ENCODE assay signal across 8 mouse cellular contexts in genomic region chr14:46883068-46883870, GRCm38 (mm10). TPM values are rescaled to one million over a fixed set of nuclear protein-coding genes. Genes with fewer than 3 reads are reported as not detected.
DNase-seq lines count a peak whose midpoint lies in the region; ATAC-seq and TF ChIP-seq lines count a peak whose summit lies in the region.

No protein-coding gene starts in this region.

- peak; percentile 0 for ATAC-seq in Patski
- peak; percentile 14 for ATAC-seq in hindbrain, embryonic 13.5 days (ENCODE audit: low FRiP score)
- no peak for ATAC-seq in monocyte, adult 5-6 weeks (replicated peaks; ENCODE audit: insufficient number of reproducible peaks, low FRiP score, low TSS enrichment, poor library complexity, severe bottlenecking)

- H3K4me1 ChIP-seq in hindbrain, embryonic 13.5 days (replicated peaks), result peaks cover 32% of the 10 kb centered on the region

- peak overlapping the region; percentile 60 for H3K4me3 ChIP-seq in hindbrain, embryonic 13.5 days

- H3K9me3 ChIP-seq in hindbrain, embryonic 13.5 days, result no peaks in the 10 kb centered on the region

- peak overlapping the region; percentile 94 for H3K4me2 ChIP-seq in hindbrain, embryonic 13.5 days

- H3K36me3 ChIP-seq in hindbrain, embryonic 13.5 days, result no peaks in the 10 kb centered on the region

- CTCF ChIA-PET in Patski (lab: Charles Lee), result interaction anchor here (1.0 to 9.2 kb wide), 7 partner anchors 18 to 202 kb away, joined by 3 to 90 read pairs (median 6); no protein-coding TSS in a partner anchor

- POLR2A ChIA-PET in Patski (lab: Charles Lee), result interaction anchor here (0.6 to 1.9 kb wide), 5 partner anchors 17 to 204 kb away, joined by 3 to 8 read pairs (median 4); no protein-coding TSS in a partner anchor

- H3K9ac ChIP-seq in hindbrain, embryonic 13.5 days, result peak overlapping the region; percentile 68

- no peak for TF ChIP-seq CTCF in Patski (IDR thresholded peaks at IDR 0.05)

- peak overlapping the region; percentile 73 for H3K27ac ChIP-seq in hindbrain, embryonic 13.5 days

- no peaks in the 10 kb centered on the region for H3K27me3 ChIP-seq in Patski
- peaks cover 17% of the 10 kb centered on the region for H3K27me3 ChIP-seq in hindbrain, embryonic 13.5 days

- in situ Hi-C loops in Patski (cut with MboI; ENCODE audit: low pct_unique_long_range_greater_than_20kb), result loop anchor here (5.0 kb wide), 1 partner anchor 204 kb away; no protein-coding TSS in a partner anchor

- under 1% methylated on average over 67 of the region's 70 CpGs for WGBS in hindbrain, embryonic 13.5 days

- DNase-seq in Patski (ENCODE audit: low read depth, low spot score), result no peak
- peak; percentile 74 for DNase-seq in cerebellum, adult 9-11 months
- peak; percentile 49 to 64 for DNase-seq in frontal cortex, postnatal 14 days (ENCODE audit: low spot score in 2 of 2)
- peak; percentile 55 for DNase-seq in left cerebral cortex, adult 11 months (ENCODE audit: low spot score)
- peak; percentile 55 for DNase-seq in lung, postnatal 25 days (ENCODE audit: low spot score)
- DNase-seq in right cerebral cortex, postnatal 25 days, result peak; percentile 80

RNA-seq across cellular contexts. Expression of gene Samd4, which starts 0.6 kb away (rescaled TPM):
- polyA plus RNA-seq in Patski (2021), result 27.8 TPM
- polyA plus RNA-seq in hindbrain, embryonic 13.5 days (2015; fragmentation: Nextera tagmentation; extraction: Ambion mirVana), result 3.6 and 3.9 TPM in 2 replicates
- not detected in 3 replicates for total RNA-seq in monocyte, adult 5-6 weeks (2017)

RNA-seq across cellular contexts. Expression of gene Cgrrf1, which starts 51.3 kb away (rescaled TPM):
- 35.3 TPM for polyA plus RNA-seq in Patski (2021)
- polyA plus RNA-seq in hindbrain, embryonic 13.5 days (2015; fragmentation: Nextera tagmentation; extraction: Ambion mirVana), result 19.5 and 23.4 TPM in 2 replicates
- total RNA-seq in monocyte, adult 5-6 weeks (2017), result 24.6 to 35.2 TPM (median 33.2 TPM) in 3 replicates
